Mouse (Mus musculus): ENCODE measurements around the gene Chat.
"Not testable (repeated sequence)": the region's sequence is repeated elsewhere in the genome, so short reads cannot be mapped to it uniquely, and the experiment has no call there.

The Chat gene

DNA sequence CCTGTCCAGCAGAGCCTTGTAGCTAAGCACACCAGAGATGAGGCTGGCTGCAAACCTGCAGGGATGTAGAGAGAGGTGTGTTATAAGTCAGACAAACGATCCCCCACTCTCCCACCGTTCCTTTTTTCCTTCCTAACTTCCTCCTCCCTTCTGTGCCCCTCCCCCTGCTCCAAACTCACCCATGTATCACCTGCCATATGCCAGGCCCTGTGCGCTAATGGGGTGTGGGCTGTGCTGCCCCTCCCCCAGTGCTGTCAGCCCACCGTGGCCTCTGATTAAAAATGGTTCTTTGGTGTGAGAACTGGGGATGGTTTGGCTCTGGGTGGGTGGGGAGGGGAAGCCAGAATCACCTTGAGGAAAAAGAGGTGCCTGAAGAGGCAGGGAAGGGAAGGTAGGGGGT is 13.2 kb downstream of the Chat start:
- DNase-seq: no peak

- no peak for DNase-seq
Observed at GRCm38 (mm10) chr14:32446989-32447388, 18.8 kb downstream of the Chat start.

DNA sequence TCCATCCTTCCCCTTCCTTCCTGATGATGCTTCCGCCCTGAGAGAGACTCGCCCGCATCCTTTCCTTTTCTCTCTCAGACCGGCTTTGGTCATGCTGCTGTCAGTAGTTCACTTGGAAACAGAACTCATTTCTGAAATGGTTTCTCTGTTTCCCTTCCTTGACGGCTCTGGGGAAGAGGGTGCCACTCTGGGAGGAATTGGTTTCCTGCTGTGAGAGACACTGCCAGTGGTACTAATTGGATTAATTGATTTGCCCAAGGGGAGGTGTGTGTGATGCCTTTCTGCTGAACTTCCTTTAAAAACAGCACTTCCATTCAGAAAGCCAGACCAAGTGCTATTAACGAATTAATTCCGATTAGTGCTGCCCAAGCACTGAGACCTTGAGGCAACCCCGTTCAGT is 22.3 kb downstream of the Chat start:
- DNase-seq: no peak

GRCm38 (mm10) chr14:32439744-32440143 is 26.0 kb downstream of the Chat start:
- DNase-seq: no peak

GRCm38 (mm10) chr14:32439316-32439715 is 26.5 kb downstream of the Chat start:
- no peak for DNase-seq

DNA sequence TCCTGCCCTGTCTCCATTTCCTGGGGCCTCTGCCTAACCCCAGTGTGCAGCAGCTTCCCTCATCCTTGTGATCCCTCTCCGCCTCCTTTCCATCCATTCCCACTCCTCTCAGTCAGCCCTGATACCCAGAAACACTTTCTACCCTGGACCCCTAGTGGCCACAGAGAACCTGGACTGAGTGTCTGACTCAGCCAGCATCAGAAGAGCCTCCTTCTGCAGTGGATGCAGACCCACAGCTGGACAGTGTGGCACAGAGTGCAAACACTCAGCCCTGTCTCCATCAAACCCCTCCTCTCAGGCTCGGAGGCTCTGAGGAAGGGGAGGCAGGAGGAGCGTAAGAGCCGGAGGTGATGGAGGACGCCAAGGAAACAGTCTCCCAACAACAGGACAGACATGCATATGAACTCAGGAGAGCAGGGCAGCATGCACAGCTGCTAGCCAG is 28.4 kb downstream of the Chat start:
- DNase-seq: no peak

- DNase-seq: no peak
Observed at GRCm38 (mm10) chr14:32429030-32429602, 36.7 kb downstream of the Chat start.

GRCm38 (mm10) chr14:32423946-32424345 is 41.8 kb downstream of the Chat start:
- peak; percentile 59 to 76 for DNase-seq

DNA sequence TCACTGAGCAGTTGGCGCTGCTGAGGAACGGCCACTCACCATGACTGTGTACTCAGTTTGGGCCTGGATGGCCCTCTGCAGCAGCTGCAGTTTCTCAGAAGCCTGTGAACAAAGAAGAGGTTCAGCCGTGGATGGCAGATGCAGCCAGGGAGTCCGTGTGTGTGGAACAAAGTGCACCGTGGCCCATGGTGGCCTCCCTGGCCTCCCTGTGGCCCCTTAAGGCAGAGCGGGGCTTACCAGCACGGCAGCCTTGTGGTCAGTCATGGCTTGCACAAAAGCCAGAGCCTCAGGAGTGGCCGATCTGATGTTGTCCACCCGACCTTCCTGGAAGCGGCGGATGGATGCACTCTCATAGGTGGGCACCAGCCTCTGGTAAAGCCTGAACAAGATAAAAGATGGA is 47.0 kb downstream of the Chat start:
- DNase-seq: no peak

- no peak for DNase-seq
Observed at GRCm38 (mm10) chr14:32412075-32412474, 53.7 kb downstream of the Chat start.

GRCm38 (mm10) chr14:32410084-32410483 is 55.7 kb downstream of the Chat start:
- DNase-seq: no peak

DNA sequence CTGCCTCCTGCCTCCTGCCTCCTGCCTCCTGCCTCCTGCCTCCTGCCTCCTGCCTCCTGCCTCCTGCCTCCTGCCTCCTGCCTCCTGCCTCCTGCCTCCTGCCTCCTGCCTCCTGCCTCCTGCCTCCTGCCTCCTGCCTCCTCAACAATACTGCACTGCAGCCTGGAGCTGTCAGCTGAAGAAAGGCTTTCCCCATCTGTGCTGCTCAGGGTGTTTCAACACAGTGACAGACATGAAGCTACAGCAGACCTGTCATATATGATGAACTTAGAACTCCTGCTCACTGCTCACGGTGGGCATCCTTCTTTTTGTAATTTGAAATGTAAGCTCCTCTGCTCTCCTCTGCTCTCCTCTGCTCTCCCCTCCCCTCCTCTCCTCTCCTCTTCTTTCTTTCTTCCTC is 60.4 kb downstream of the Chat start:
- DNase-seq: not testable (repeated sequence)

DNA sequence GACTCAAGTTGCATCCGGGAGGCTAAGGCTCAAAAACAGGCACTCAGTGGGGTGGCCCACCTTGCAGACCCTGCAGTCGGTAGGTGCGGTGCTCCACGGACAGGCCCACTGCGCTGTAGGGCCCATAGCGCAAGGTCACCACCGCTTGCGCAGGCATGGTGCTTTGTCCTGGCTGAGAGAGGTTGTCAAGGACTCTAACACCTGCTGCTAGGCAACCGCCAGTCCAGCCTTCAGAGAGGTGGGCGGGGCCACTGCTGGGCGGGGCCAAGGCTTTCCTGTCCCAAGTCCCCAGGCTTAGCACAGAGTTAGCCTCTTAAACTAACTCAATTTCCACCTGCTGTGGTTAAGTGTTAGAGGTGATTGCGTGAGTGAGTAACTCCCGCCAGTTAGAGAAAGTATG is 77.6 kb downstream of the Chat start, which contains the start of gene 1700024G13Rik:
1700024G13Rik (minus strand) TSS at position 196 of the 400 bp plus-strand sequence.
- peak; percentile 14 to 34 for DNase-seq

- DNase-seq: peak; percentile 50 to 64
Observed at GRCm38 (mm10) chr14:32381619-32382018, 84.2 kb downstream of the Chat start.

GRCm38 (mm10) chr14:32381066-32381465 is 84.7 kb downstream of the Chat start:
- peak; percentile 42 to 62 for DNase-seq

- DNase-seq: no peak
Observed at GRCm38 (mm10) chr14:32380099-32380480, 85.7 kb downstream of the Chat start.

GRCm38 (mm10) chr14:32379395-32380098 is 86.2 kb downstream of the Chat start:
- DNase-seq: no peak

- DNase-seq: no peak
Observed at GRCm38 (mm10) chr14:32372510-32372909, 93.3 kb downstream of the Chat start.

- peak in 1 of 2 experiments; percentile 20 for DNase-seq
Observed at GRCm38 (mm10) chr14:32369756-32370155, 96.0 kb downstream of the Chat start.

- no peak for DNase-seq
Observed at GRCm38 (mm10) chr14:32364359-32364758, 101.4 kb downstream of the Chat start.

All from cerebellum, postnatal 14 days (tissue).